Mouse (Mus musculus): Measurements from ENCODE around the gene Ptafr.

The Ptafr gene

GRCm38 (mm10) chr4:132563965-132564364 is at the start of gene Ptafr:
Gene Ptafr, plus strand, starts transcription at chr4:132564067.
- DNase-seq (ENCODE audit: low read depth, low spot score) = peak; percentile 55

DNA sequence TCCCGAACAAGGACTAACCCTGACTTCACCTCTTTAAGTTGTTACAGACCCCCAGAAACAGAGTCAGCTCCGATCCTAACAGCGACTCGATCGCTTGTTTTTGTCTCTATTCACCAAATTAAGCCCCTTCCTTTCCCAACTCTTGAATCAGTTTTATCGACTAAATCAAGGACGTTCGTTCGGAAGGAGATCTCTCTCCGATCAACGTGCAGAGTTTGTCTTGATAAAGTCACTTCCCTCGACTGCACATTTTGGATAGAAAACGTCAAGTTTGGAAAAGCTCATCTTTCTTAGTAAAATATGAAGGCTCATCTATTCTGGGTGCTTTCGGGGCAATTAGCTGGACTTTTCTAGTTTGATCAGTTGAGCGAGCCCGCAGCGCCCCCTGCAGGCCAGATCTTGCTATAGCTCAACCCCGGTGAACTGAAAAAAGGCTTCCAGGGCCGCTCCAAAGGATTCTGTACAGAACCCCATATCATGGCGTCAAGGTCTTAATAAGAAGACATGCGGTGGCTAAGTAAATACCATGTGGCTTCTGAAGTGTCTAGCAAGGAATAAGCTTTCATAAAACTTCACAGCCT is 49.2 kb upstream of the Ptafr start:
- peak; percentile 89 for DNase-seq (ENCODE audit: low read depth, low spot score)

DNA sequence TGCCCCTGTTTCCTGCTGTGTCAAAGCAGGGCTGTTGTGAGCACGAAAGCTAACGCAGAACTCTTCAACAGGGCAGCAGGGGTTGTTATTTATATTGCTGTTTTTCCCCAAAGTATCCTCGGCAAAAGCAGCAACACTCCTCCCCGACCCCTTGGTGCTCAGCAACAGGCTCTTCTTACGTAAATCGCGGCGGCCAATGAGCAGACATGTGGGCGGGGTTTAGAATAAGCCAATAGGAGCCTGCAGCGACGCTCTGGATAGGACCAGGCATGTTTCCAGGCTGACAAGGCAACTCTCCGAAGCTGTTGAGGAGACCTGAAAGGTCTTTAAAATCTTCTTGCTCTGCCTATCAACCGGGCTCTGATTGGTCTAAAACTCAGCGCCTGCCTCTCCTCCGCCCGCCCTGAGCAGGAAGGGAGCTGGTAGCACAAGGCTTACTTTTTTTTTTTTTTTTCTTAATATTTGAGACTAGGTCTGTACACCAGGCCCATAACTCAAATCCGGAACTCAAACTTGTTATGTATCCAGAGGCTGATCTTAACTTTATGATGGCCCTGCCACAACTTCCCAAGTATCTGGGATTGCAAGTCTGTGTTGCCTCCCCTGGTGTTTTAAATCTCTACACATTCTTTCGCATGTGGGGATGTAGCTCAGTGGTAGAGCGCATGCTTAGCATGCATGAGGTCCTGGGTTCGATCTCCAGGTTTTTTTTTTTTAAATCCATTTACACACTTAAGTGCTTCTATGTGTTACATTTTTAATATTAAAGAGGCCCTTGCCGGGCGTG is 48.3 kb upstream of the Ptafr start:
- DNase-seq (ENCODE audit: low read depth, low spot score) = peak; percentile 99

GRCm38 (mm10) chr4:132518066-132518465 is 45.8 kb upstream of the Ptafr start:
- DNase-seq (ENCODE audit: low read depth, low spot score) = no peak

DNA sequence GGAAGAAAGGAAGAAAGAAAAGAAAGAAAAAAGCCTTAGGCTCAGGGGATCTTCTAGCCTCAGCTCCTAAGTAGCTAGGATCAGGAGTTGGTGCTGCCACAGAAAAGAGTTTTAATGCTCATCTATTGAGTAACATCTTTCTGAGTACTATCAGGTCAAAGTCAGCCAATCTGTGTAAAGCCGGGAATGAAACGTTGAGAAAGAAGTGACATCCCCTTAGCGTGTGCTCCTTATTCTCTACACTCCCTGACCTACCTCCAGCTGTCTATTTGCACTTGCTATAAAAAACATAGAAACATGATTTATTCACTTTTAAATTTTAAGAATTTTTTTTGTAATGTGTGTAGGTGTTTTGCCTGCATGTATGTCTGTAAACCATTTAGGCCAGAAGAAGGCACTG is 44.7 kb upstream of the Ptafr start:
- no peak for DNase-seq (ENCODE audit: low read depth, low spot score)

DNA sequence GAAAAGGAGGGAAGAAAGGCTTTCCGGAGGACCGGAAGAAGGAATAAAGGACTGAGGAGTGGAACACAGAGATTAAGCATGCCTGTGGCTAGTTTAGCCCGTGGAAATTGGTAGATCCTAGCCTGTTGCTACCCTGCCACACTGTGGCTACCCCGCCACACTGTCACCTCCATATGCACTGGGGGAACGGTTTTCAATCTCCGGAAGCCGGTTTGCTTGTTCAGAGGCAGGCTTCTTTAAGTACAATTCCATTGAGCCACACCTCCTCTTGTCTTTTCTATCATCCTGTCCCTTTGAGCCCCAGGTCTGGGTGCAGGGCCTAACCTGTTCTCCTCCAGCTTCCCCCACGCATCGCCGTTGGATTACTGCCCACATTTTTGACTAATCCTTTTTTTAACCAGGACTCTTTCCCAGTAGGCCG is 39.5 kb upstream of the Ptafr start:
- no peak for DNase-seq (ENCODE audit: low read depth, low spot score)

DNA sequence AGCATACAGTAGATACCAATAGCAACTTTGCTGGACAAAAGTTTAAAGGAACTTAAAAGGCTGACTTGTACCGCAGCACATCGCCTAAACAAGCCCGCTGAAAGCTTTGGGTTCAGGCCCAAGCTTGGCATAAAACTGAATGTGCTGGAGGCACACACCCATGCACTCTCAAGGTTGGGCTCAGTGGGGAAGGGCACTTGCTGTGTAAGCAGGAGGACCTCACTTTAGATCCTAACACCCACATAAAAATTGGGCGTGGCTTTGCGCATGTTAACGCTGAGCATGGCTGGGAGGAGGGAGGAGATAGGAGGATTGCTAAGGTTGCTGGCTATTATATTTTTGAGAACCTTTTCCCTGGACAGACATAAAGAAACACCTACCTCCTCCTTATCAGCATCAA is 39.1 kb upstream of the Ptafr start:
- no peak for DNase-seq (ENCODE audit: low read depth, low spot score)

- no peak for DNase-seq (ENCODE audit: low read depth, low spot score)
Measured at GRCm38 (mm10) chr4:132526678-132527077, 37.2 kb upstream of the Ptafr start.

DNA sequence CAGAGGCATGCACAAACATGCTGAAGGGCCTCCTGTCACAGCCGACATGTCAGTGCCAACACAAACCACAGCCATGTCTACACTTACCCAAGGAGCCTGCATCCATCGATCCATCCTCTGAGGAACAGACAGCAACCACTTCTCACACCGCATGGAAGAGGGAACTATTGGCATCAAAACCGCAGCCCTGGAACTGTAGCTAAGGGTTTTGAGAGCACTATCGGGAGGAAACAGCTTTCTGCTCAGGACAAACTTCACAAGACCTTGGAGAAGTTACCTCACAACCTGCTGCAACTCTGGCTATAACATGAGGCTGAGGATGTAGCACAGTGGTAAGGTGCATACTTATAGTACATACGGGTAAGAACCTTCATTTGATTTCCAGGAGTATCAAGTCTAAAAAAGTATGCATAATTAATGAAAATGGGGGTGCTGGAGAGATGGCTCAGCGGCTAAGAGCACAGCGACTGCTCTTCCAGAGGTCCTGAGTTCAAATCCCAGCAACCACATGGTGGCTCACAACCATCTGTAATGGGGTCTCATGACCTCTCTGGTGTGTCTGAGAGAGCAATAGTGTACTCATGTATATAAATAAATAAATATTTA is 35.8 kb upstream of the Ptafr start:
- DNase-seq (ENCODE audit: low read depth, low spot score) = no peak

GRCm38 (mm10) chr4:132529344-132529743 is 34.5 kb upstream of the Ptafr start:
- DNase-seq (ENCODE audit: low read depth, low spot score) = no peak

- DNase-seq (ENCODE audit: low read depth, low spot score) = no peak
Measured at GRCm38 (mm10) chr4:132530033-132530804, 33.6 kb upstream of the Ptafr start.

DNA sequence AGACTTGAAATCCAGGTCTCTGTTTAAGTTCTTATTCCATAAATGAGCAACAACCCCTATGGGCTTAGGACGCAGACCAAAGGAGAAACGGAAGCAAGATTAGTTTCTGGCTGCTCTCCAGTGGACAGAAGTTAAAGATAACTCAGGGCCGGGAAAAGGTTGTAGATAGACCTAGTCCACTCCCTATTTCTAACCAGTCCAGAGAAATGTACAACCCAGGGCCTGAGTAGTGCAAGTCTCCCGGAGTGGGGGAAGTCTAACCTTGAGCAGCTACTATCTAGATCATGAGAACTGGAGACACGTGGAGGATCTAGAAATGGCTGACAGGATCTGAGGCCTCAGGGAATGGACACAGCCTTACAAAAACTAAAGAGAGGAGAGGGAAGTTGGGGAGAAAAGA is 31.4 kb upstream of the Ptafr start:
- peak; percentile 48 for DNase-seq (ENCODE audit: low read depth, low spot score)

- DNase-seq (ENCODE audit: low read depth, low spot score) = peak; percentile 98
Measured at GRCm38 (mm10) chr4:132532981-132533916, 30.6 kb upstream of the Ptafr start, which contains the start of gene Atpif1. Gene Atpif1, minus strand, starts transcription at chr4:132533659.

GRCm38 (mm10) chr4:132535406-132536121 is 28.3 kb upstream of the Ptafr start, which contains the start of gene Dnajc8:
Gene Dnajc8, plus strand, starts transcription at chr4:132535550.
- peak; percentile 96 for DNase-seq (ENCODE audit: low read depth, low spot score)

- DNase-seq (ENCODE audit: low read depth, low spot score) = peak; percentile 64
Measured at GRCm38 (mm10) chr4:132539481-132539880, 24.4 kb upstream of the Ptafr start.

DNA sequence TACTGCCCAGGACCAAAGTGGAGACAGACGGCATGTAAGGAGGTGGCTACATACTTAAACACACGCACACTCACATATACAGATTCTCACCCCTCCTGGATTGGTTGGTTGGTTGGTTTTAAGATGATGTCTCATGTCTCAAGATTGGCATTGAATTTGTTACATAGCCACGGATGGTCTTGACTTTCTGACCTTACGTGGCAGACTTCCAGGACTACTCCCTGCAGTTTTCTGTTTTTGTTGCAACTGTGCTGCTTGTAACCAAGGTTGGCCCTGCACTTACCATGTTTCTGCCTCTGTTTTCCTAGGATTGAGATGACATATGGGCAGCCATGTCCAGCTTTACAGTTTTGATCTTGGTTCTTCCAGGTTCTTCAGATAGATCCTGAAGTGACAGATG is 22.5 kb upstream of the Ptafr start:
- DNase-seq (ENCODE audit: low read depth, low spot score) = no peak

DNA sequence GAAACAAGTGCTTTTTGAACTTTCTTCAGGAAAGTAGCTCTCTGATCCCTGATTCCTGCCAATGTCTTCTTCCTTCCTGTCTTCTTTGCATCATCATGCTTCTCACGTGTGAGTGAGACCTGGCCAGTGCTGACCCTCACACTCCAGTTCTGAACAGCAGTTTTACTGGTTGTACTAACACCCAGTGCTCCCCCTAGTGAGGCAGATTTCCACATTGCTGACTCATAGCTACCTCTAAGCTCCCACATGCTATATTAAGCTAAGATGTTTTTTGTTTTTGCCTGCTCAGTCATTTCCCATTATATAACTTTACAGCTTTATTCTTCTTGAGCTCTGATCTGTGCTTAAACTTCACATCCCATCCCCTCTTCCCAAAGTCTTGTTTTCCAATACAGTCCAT is 21.1 kb upstream of the Ptafr start:
- peak; percentile 87 for DNase-seq (ENCODE audit: low read depth, low spot score)

GRCm38 (mm10) chr4:132545851-132546250 is 18.0 kb upstream of the Ptafr start:
- DNase-seq (ENCODE audit: low read depth, low spot score) = peak; percentile 78

- peak; percentile 12 for DNase-seq (ENCODE audit: low read depth, low spot score)
Measured at GRCm38 (mm10) chr4:132554221-132554620, 9.6 kb upstream of the Ptafr start.

- no peak for DNase-seq (ENCODE audit: low read depth, low spot score)
Measured at GRCm38 (mm10) chr4:132554653-132555052, 9.2 kb upstream of the Ptafr start.

All from brain, adult 2 months (tissue).